Mouse (Mus musculus) midbrain, embryonic 10.5 days (tissue): ENCODE results near the gene Psme2. TPM values are rescaled to one million over a fixed set of nuclear protein-coding genes. Genes with fewer than 3 reads are reported as not detected.

Experiments used
- DNase-seq: peaks from one replicate; pipeline ENCODE4 v3.0.0-alpha.2; 2017; ENCODE audit warnings: low spot score
- H3K27ac ChIP-seq: fragments of 300-500 bp; sonication (generic); replicated peaks from 2 replicates; pipeline ENCODE4 v1.5.1; 2016; ENCODE audit warnings: mild to moderate bottlenecking
- H3K27me3 ChIP-seq: fragments of 300-500 bp; sonication (generic); 2 replicates; pipeline ENCODE4 v1.6.1; 2016; ENCODE audit warnings: low read depth, mild to moderate bottlenecking; ENCODE audit not compliant: poor library complexity, severe bottlenecking
- H3K36me3 ChIP-seq: fragments of 300-500 bp; sonication (generic); 2 replicates; pipeline ENCODE4 v1.6.1; 2016; ENCODE audit warnings: mild to moderate bottlenecking, moderate library complexity
- H3K4me1 ChIP-seq: fragments of 300-500 bp; sonication (generic); 2 replicates; pipeline ENCODE4 v1.6.1; 2016
- H3K4me3 ChIP-seq: fragments of 300-500 bp; sonication (generic); 2 replicates; pipeline ENCODE4 v1.5.1; 2016; ENCODE audit warnings: mild to moderate bottlenecking, moderate library complexity
- H3K9me3 ChIP-seq: fragments of 300-500 bp; sonication (generic); replicated peaks from 2 replicates; pipeline ENCODE4 v1.6.1; 2016; ENCODE audit warnings: mild to moderate bottlenecking
- WGBS: fragments of 180-500 bp; shearing (Covaris S2); methylation state at CpG from one replicate; pipeline ENCODE4 v1.1.7; 2016; 5-methylcytosine and 5-hydroxymethylcytosine counted together
- polyA plus RNA-seq: library from polyadenylated mRNA; unstranded; fragments of >200 nt; fragmentation: Nextera tagmentation; extraction: Ambion mirVana; gene quantifications from 2 replicates; pipeline ENCODE4 v1.2.1, GENCODE M21; 2016

Psme2 gene
- polyA plus RNA-seq, 1 experiment from 2014 or later: 171 TPM

DNA sequence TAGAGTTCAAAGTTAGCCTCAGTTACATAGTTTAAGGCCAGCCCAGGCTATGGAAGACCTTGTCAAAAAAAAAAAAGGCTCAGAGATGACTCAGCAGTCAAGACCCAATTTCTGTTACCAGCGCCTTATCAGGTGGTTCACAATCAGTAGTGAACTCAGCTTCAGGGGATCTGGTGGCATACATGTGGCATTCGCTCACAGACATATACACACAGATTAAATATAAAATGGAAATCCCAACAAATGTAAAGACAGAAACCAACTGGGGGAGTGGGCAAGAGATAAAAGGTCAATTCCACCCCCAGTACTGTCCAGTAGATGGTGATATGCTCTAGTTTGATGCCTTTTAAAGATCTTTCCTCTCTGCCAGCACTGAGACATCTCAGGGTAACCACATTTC lies 4.8 kb downstream of the Psme2 start:
- 91% methylated on average over 2 of the region's 2 CpGs for WGBS
- no peaks in the 10 kb centered on the region for H3K9me3 ChIP-seq
- peaks cover 17% of the 10 kb centered on the region for H3K27me3 ChIP-seq
- H3K4me1 ChIP-seq: peaks cover 30% of the 10 kb centered on the region
- H3K36me3 ChIP-seq: peaks cover 37% of the 10 kb centered on the region
- no peak overlapping the region for H3K27ac ChIP-seq
- H3K4me3 ChIP-seq: no peak overlapping the region
- no peak for DNase-seq

DNA sequence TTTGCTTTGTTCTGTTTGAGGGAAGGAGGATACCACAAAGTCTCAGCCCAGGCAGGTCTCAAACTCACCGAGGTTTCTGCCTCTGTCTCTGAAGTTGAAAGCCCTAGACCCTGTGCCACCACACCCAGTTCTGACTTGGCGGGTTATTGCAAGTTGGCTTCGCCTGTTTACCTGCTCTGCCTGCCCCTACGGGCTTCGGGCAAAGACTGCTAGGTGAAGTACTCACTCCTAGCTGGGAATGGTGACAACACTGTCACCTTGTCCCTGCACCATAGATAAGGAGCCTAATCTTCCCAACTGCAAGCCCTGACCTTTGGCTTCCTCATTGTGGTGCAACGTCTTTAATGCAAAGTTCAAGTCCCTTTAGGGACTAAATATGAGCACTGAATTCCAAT lies 5.3 kb downstream of the Psme2 start:
- no peak for DNase-seq
- no peak overlapping the region for H3K27ac ChIP-seq
- H3K4me3 ChIP-seq: peak overlapping the region; percentile 68; the same call in 1 of the 2 replicates
- H3K9me3 ChIP-seq: no peaks in the 10 kb centered on the region
- H3K27me3 ChIP-seq: peaks cover 17% of the 10 kb centered on the region
- 65% methylated on average over 6 of the region's 6 CpGs for WGBS
- H3K4me1 ChIP-seq: peaks cover 24% of the 10 kb centered on the region
- peaks cover 43% of the 10 kb centered on the region for H3K36me3 ChIP-seq

GRCm38 (mm10) chr14:55584702-55585565 lies 6.0 kb downstream of the Psme2 start, which contains the start of gene Emc9:
Emc9 (minus strand) TSS chr14:55585302.
- H3K36me3 ChIP-seq: peaks cover 49% of the 10 kb centered on the region
- H3K27me3 ChIP-seq: peaks cover 17% of the 10 kb centered on the region
- no peaks in the 10 kb centered on the region for H3K9me3 ChIP-seq
- DNase-seq: peak; percentile 69
- peak within 1 kb of the TSS; percentile 79 for H3K27ac ChIP-seq
- WGBS: 2% methylated on average over 43 of the region's 43 CpGs
- H3K4me3 ChIP-seq: peak within 1 kb of the TSS; percentile 68
- peaks cover 18% of the 10 kb centered on the region for H3K4me1 ChIP-seq

- Histone ChIP-seq H3K9me3 (no peaks in the 10 kb centered on the region), H3K4me3 (peak overlapping the region; percentile 68), H3K27ac (peak overlapping the region; percentile 79), H3K36me3 (peaks cover 52% of the 10 kb centered on the region), H3K27me3 (peaks cover 17% of the 10 kb centered on the region), H3K4me1 (peaks cover 15% of the 10 kb centered on the region)
- no peak for DNase-seq
- WGBS: 40% methylated on average over 5 of the region's 5 CpGs
These were observed 6.6 kb downstream of the Psme2 start for GRCm38 (mm10) chr14:55584303-55584701.

- 82% methylated on average over 9 of the region's 9 CpGs for WGBS
- H3K36me3 ChIP-seq: peaks cover 31% of the 10 kb centered on the region
- no peak overlapping the region for H3K27ac ChIP-seq
- H3K4me1 ChIP-seq: peaks cover 30% of the 10 kb centered on the region
- no peak overlapping the region for H3K4me3 ChIP-seq
- H3K27me3 ChIP-seq: peaks cover 17% of the 10 kb centered on the region
- no peaks in the 10 kb centered on the region for H3K9me3 ChIP-seq
- DNase-seq: no peak
These were observed 8.8 kb downstream of the Psme2 start for GRCm38 (mm10) chr14:55581981-55582681.

DNA sequence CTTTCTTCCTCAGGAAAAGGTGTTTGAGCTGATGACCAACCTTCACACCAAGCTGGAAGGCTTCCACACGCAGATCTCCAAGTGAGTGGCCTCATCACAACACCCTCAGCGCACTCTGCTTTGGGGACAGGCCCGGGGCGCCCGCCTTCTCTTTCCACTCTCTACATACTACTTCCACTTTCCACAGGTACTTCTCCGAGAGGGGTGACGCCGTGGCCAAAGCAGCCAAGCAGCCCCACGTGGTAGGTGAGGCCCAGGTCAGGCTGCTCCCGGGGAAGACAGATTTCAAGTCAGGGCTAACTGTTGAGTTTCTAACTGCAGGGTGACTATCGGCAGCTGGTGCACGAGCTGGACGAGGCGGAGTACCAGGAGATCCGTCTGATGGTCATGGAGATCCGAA lies 10.2 kb downstream of the Psme2 start:
- H3K9me3 ChIP-seq: no peaks in the 10 kb centered on the region
- no peak overlapping the region for H3K27ac ChIP-seq
- peaks cover 30% of the 10 kb centered on the region for H3K4me1 ChIP-seq
- H3K27me3 ChIP-seq: peaks cover 17% of the 10 kb centered on the region
- no peak overlapping the region for H3K4me3 ChIP-seq
- DNase-seq: no peak
- H3K36me3 ChIP-seq: peaks cover 27% of the 10 kb centered on the region
- WGBS: 96% methylated on average over 16 of the region's 16 CpGs

DNA sequence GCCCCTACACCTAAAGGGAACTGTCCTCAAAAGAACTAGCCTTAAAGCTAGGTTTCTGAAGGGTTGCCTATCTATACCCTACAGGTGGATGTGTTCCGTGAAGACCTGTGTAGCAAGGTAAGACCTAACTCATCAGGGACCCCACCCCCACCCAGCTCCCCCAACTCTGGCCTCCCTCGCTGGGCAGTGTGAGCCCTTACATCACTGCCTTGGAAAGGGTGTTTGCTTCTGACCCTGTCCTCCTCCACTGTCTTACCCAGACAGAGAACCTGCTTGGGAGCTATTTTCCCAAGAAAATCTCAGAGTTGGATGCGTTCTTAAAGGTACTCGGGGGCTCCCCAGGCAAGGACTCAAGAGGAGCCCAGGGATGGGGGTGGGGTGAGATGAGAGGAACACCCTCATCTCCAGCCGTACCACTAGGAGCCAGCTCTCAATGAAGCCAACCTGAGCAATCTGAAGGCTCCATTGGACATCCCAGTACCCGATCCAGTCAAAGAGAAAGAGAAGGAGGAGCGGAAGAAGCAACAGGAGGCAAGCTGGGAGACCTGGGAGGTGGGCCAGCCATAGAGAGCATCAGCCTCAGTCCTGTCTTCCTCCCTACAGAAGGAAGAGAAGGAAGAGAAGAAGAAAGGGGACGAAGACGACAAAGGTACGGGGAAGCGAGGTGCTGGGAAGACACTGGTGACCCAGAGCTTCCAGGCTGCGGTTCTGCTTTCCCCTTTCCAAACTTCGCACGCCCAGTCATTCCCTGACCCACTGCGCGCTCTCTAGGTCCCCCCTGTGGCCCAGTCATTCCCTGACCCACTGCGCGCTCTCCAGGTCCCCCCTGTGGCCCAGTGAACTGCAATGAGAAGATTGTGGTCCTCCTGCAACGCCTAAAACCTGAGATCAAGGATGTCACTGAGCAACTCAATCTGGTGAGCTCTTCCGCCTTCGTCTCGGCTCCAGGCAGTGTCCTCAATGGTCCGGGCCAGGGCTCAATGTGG lies 11.1 kb downstream of the Psme2 start:
- peaks cover 27% of the 10 kb centered on the region for H3K36me3 ChIP-seq
- peaks cover 25% of the 10 kb centered on the region for H3K4me1 ChIP-seq
- no peak for DNase-seq
- H3K9me3 ChIP-seq: no peaks in the 10 kb centered on the region
- H3K27ac ChIP-seq: no peak overlapping the region
- no peak overlapping the region for H3K4me3 ChIP-seq
- peaks cover 15% of the 10 kb centered on the region for H3K27me3 ChIP-seq
- 83% methylated on average over 23 of the region's 23 CpGs for whole genome bisulfite sequencing

GRCm38 (mm10) chr14:55578668-55579269 lies 12.1 kb downstream of the Psme2 start:
- Histone ChIP-seq H3K27ac (peak overlapping the region; percentile 87), H3K27me3 (peaks cover 5% of the 10 kb centered on the region), H3K36me3 (peaks cover 27% of the 10 kb centered on the region), H3K4me1 (peaks cover 20% of the 10 kb centered on the region), H3K4me3 (peak overlapping the region; percentile 64), H3K9me3 (no peaks in the 10 kb centered on the region)
- DNase-seq: no peak
- WGBS: 31% methylated on average over 6 of the region's 6 CpGs

DNA sequence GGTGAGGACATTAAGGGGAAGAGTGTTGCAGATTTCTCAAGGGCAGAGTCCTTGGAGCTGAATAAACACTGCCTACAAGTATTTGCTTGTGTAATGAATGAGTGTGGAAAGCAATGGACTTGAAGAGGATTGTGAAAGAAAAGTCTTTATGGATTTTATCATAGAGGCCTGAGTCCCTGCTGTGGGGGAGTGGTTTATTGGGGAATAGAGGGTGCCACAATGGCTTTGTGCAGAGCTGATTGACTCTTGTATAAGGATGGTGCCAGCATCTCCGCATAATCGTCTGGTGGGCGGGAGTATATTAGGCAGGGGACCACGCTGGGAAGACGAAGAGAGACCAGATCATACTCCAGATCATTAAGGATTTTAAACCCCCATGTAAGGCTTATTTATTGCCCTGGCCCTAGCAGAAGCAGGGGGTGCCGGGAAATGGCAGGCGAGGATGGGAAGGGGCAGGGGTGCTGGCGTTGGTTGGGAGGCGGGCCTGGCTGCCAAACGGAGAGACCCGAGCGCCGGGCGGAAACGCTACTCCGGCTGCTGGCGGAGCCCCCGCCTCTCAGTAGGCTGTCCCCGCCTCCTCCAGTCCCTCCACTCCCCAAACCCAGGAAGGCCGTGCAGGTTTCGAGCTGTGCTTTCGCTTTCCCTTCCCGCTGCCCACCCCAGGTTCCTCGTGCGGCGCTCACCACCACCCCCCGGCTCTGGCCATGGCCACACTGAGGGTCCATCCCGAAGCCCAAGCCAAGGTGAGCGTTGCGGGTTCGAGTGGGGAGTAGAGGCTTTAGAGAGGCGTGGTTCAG lies 12.8 kb downstream of the Psme2 start, which contains the start of gene Psme1:
Gene Psme1, plus strand, starts transcription at position 253 of the 797 bp plus-strand sequence.
- 1% methylated on average over 32 of the region's 32 CpGs for WGBS
- peaks cover 20% of the 10 kb centered on the region for H3K4me1 ChIP-seq
- H3K27ac ChIP-seq: peak within 1 kb of the TSS; percentile 87
- DNase-seq: peak; percentile 82
- H3K4me3 ChIP-seq: peak within 1 kb of the TSS; percentile 64
- H3K9me3 ChIP-seq: no peaks in the 10 kb centered on the region
- H3K27me3 ChIP-seq: no peaks in the 10 kb centered on the region
- peaks cover 27% of the 10 kb centered on the region for H3K36me3 ChIP-seq

- H3K27me3 ChIP-seq: no peaks in the 10 kb centered on the region
- WGBS: 87% methylated on average over 16 of the region's 16 CpGs
- DNase-seq: no peak
These were observed 14.5 kb downstream of the Psme2 start for GRCm38 (mm10) chr14:55576376-55576775.

GRCm38 (mm10) chr14:55575711-55576110 lies 15.2 kb downstream of the Psme2 start:
- 84% methylated on average over 13 of the region's 13 CpGs for WGBS
- Histone ChIP-seq H3K27ac (0 out of 2 replicates have a peak overlapping the region, but pooled peaks have one; percentile 28), H3K4me3 (no peak overlapping the region), H3K27me3 (no peaks in the 10 kb centered on the region), H3K9me3 (no peaks in the 10 kb centered on the region), H3K4me1 (peaks cover 20% of the 10 kb centered on the region), H3K36me3 (peaks cover 12% of the 10 kb centered on the region)
- no peak for DNase-seq

More at GRCm38 (mm10) chr14:55576376-55576775, 14.5 kb downstream of the Psme2 start:
- Histone ChIP-seq H3K9me3 (no peaks in the 10 kb centered on the region), H3K4me3 (no peak overlapping the region), H3K36me3 (peaks cover 18% of the 10 kb centered on the region), H3K27ac (0 out of 2 replicates have a peak overlapping the region, but pooled peaks have one; percentile 33), H3K4me1 (peaks cover 20% of the 10 kb centered on the region)
